Mouse (Mus musculus) hindlimb bud, embryonic 11.5 days (tissue): ENCODE results near the gene Fan1.
A peak's percentile ranks its signal among the peaks of the same experiment; 100 is the strongest.

ENCODE experiments used
- DNase-seq: peaks from one replicate; pipeline ENCODE4 v3.0.0-alpha.2; 2012; ENCODE audit warnings: low read depth, low spot score; ENCODE audit errors: extremely low spot score

The Fan1 gene

GRCm38 (mm10) chr7:64332686-64333085 is 41.2 kb downstream of the Fan1 start:
- DNase-seq, result no peak

GRCm38 (mm10) chr7:64331309-64331708 is 42.6 kb downstream of the Fan1 start:
- DNase-seq, result no peak

- DNase-seq, result no peak
Observed at GRCm38 (mm10) chr7:64327486-64327885, 46.4 kb downstream of the Fan1 start.

GRCm38 (mm10) chr7:64326892-64327291 is 47.0 kb downstream of the Fan1 start:
- peak; percentile 24 for DNase-seq

- no peak for DNase-seq
Observed at GRCm38 (mm10) chr7:64321658-64322057, 52.2 kb downstream of the Fan1 start.

DNA sequence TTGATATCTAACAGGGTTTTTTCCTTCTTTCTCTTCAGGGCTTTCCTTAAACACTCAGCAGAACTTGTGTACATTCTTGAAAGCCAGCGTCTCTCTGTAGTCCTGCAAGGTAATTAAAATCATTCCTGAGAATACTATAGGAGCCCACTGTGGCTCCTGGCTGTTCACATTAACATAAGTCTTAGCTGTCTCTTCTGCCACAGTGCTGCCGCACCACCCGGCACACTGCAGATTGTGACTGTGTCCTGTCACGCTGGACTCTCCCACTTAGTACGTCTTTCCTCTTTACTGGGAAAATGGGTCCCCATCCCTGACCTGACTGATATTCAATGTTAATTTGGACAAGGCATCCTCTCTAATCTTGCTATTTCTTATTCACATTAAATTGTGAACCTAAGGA is 52.8 kb downstream of the Fan1 start:
- no peak for DNase-seq

DNA sequence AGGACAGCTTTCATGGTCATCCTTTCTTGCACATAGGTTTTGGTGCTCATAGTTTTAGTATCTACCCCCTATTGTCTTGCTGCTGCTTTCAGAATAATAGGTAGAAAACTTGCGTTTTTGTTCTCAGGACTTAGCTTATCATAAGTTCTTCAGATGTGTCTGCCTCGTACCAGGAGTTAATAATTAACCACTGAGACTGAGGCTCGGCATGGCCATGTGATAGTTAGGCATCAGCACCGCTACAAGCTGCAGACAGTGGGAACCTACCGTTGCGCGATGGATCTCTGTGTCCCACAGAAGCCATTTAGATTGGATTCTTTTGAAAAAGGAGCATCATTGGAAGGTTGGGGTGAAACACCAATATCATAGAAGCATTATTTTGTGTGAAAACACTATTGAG is 61.1 kb downstream of the Fan1 start:
- DNase-seq, result no peak

DNA sequence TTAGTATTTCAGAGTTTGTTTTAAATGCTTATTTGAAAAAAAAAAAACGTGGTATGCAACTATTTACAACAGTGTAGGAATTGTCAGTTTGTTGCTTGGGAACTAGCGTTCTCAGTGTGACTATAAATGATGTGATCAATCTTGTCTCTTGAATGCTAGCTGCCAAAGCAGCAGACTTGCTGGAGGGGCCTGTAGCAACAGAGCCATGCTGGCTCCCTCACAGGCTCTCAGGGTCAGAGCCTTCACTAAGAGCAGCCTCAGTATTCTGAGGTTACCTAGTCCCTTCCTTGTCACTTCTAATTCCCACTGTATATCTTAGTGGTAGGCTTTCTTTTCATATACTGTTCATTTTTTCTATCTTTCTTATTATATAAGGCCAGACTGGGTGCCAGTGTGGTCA is 63.1 kb downstream of the Fan1 start:
- DNase-seq, result no peak

DNA sequence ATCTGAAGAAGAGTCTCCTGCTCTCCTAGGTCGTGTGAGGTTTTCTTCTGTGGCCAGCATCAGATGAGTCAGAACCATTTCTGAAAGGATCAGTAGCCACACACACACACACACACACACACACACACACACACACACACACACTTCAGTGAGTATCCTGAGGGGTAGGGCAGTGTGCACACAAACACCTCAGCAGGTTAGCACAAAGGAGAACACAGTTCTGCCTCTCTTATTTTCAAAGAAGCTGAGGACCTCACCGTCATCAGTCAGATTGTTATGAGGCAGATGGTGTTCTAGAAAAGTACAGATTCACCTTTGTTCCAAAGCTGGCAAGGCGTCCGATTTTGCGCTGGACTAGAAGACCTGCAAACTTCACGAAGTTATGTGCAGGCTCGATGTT is 63.7 kb downstream of the Fan1 start:
- no peak for DNase-seq
